Mouse (Mus musculus) stomach, embryonic 15.5 days (tissue): ENCODE measurements around the gene Tmem56. TPM values are rescaled to one million over a fixed set of nuclear protein-coding genes. Genes with fewer than 3 reads are reported as not detected.

Experiments
- ATAC-seq: fragments of 200-750 bp; cut with Nextera tagmentation; 2 replicates; pipeline ENCODE4 v1.8.0; 2017; ENCODE audit warnings: low read depth, moderate number of reproducible peaks, moderate TSS enrichment; ENCODE audit not compliant: insufficient read depth, low FRiP score
- H3K27ac ChIP-seq: fragments of 300-500 bp; sonication (generic); 2 replicates; pipeline ENCODE4 v1.5.1; 2015; ENCODE audit warnings: mild to moderate bottlenecking, inconsistent platforms
- H3K27me3 ChIP-seq: fragments of 300-500 bp; sonication (generic); replicated peaks from 2 replicates; pipeline ENCODE4 v1.6.1; 2015; ENCODE audit warnings: inconsistent platforms
- H3K36me3 ChIP-seq: fragments of 300-500 bp; sonication (generic); 2 replicates; pipeline ENCODE4 v1.6.1; 2015; ENCODE audit warnings: inconsistent platforms
- H3K4me1 ChIP-seq: fragments of 300-500 bp; sonication (generic); 2 replicates; pipeline ENCODE4 v1.6.1; 2015; ENCODE audit warnings: inconsistent platforms
- H3K4me2 ChIP-seq: fragments of 300-500 bp; sonication (generic); 2 replicates; pipeline ENCODE4 v1.6.1; 2015; ENCODE audit warnings: mild to moderate bottlenecking, inconsistent platforms
- H3K4me3 ChIP-seq: fragments of 300-500 bp; sonication (generic); replicated peaks from 2 replicates; pipeline ENCODE4 v1.5.1; 2015; ENCODE audit warnings: inconsistent platforms
- H3K9ac ChIP-seq: fragments of 300-500 bp; sonication (generic); 2 replicates; pipeline ENCODE4 v1.6.1; 2015; ENCODE audit warnings: inconsistent platforms
- H3K9me3 ChIP-seq: fragments of 300-500 bp; sonication (generic); 2 replicates; pipeline ENCODE4 v1.6.1; 2016; ENCODE audit warnings: inconsistent platforms
- WGBS: fragments of 180-500 bp; shearing (Covaris S2); methylation state at CpG from one replicate; pipeline ENCODE4 v1.1.7; 2015; 5-methylcytosine and 5-hydroxymethylcytosine counted together
- polyA plus RNA-seq: library from polyadenylated mRNA; unstranded; fragments of >200 nt; fragmentation: Nextera tagmentation; extraction: Ambion mirVana; gene quantifications from 2 replicates; pipeline ENCODE4 v1.2.1, GENCODE M21; 2015

The Tmem56 gene
- polyA plus RNA-seq, 1 experiment from 2014 or later, result 2.7 TPM

DNA sequence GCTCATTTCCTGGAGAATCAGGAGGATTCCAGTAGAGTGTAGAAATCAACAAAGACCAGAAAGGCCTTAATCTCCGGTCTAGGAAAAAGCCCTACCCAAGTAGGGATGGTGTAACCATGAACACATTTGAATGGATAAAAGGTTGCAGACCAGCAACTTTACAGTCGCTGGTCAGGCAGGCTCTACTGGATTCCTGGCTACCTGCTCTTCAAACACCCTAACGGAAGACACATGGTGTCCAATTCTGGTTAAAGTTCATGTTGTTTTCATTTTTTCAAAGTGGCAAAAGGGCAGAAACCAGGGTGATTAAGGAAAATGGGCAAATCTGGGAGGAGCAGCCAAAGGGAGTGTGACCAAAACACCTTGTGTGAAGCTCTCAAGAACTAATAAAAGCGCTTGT lies 5.9 kb downstream of the Tmem56 start:
- no peak overlapping the region for H3K4me3 ChIP-seq
- H3K27me3 ChIP-seq, result no peaks in the 10 kb centered on the region
- H3K4me2 ChIP-seq, result no peak overlapping the region
- no peaks in the 10 kb centered on the region for H3K9me3 ChIP-seq
- no peaks in the 10 kb centered on the region for H3K4me1 ChIP-seq
- no peak for ATAC-seq
- no peak overlapping the region for H3K27ac ChIP-seq
- no peaks in the 10 kb centered on the region for H3K36me3 ChIP-seq
- no peak overlapping the region for H3K9ac ChIP-seq
- WGBS, result 75% methylated on average over 4 of the region's 4 CpGs

DNA sequence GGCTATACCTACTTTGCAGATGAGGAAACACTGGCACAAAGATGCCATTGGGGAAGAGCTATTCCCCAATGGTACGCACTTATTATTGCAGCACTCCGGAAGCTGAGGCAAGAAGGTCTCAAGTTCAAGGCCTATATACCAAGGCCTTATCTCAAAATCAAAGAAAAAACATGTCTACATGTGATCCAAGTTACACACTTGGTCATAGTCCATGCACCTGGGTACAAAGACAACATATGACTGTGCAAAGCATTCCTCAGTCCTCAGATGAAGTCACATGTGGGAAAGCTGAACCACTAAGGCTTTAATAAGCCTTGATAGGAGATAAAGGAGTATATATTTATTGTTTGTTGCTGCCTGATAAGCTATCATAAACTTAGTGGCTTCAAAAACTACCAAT lies 8.9 kb downstream of the Tmem56 start:
- ATAC-seq, result no peak
- Histone ChIP-seq H3K4me1 (no peaks in the 10 kb centered on the region), H3K9ac (no peak overlapping the region), H3K27ac (no peak overlapping the region), H3K36me3 (no peaks in the 10 kb centered on the region), H3K4me3 (no peak overlapping the region), H3K9me3 (no peaks in the 10 kb centered on the region), H3K4me2 (no peak overlapping the region), H3K27me3 (no peaks in the 10 kb centered on the region)
- 95% methylated on average over 2 of the region's 2 CpGs for WGBS

DNA sequence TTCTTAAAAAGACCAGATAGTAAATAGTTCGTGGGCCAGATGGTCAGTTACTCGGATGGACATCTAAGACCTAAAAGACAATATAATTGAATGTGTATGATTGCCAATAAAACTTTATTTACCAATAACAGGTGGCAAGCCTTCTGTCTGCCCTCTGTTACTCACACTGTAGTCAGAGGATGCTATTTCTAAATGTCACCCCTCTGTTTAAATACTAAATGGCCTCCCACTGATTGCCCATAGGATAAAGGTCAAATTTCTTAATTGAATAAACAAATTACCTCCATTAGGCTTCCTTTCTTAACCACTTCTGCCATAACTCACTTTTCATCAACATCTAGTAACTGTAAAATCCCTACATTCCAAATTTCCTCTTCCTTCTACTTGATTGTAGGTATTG lies 10.3 kb downstream of the Tmem56 start:
- H3K4me2 ChIP-seq, result no peak overlapping the region

DNA sequence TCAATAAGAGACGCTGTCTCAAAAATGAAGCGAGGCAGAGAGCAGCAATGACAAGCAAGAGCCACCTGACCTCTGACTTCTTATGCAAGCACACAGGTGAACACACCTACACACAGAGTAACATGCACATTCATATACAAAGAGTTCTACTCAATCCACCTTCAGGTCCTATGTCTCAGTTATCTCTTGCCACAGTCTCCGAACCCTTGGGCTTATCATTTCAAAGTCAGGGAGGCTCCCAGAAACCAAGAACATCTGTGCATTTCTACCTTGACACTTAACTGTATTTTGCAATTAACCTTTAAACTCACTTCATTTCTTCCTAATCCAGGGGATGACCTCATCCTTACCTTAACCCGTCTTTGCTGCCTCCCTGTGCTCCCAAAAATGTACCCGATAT lies 15.6 kb downstream of the Tmem56 start:
- Histone ChIP-seq H3K9me3 (no peaks in the 10 kb centered on the region), H3K4me1 (peaks cover under 1% of the 10 kb centered on the region), H3K27ac (no peak overlapping the region), H3K9ac (no peak overlapping the region), H3K27me3 (peaks cover 14% of the 10 kb centered on the region), H3K4me2 (no peak overlapping the region), H3K4me3 (no peak overlapping the region), H3K36me3 (no peaks in the 10 kb centered on the region)
- no peak for ATAC-seq
- WGBS, result 74% methylated on average over 5 of the region's 5 CpGs

More for the DNA sequence above, 10.3 kb downstream of the Tmem56 start:
- Histone ChIP-seq H3K9ac (no peak overlapping the region), H3K4me3 (no peak overlapping the region), H3K9me3 (no peaks in the 10 kb centered on the region), H3K27ac (no peak overlapping the region), H3K27me3 (no peaks in the 10 kb centered on the region), H3K4me1 (no peaks in the 10 kb centered on the region), H3K36me3 (no peaks in the 10 kb centered on the region)
- no peak for ATAC-seq
- WGBS, result 81% methylated on average over 2 of the region's 2 CpGs

DNA sequence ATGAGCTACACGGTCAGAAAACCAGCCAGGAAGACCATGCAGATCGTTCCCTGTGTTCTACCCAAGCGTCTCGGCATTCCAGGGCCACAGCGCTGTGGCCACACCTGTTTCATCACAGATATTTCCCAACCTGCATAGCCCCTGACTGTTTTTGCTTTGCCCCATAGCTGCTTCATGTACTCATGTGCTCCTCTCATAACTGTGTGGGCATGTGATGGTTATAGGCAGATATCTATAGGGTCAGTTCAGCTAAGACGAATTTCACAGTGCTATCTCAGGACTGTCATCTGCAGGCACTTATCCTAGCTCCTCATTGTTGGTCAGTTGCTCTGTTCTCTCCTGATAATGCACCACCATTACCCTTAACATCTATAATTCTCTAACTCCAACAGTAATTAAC lies 18.7 kb downstream of the Tmem56 start:
- Histone ChIP-seq H3K9me3 (no peaks in the 10 kb centered on the region), H3K9ac (no peak overlapping the region), H3K36me3 (no peaks in the 10 kb centered on the region), H3K4me1 (peaks cover 5% of the 10 kb centered on the region), H3K4me3 (no peak overlapping the region), H3K4me2 (no peak overlapping the region), H3K27ac (no peak overlapping the region), H3K27me3 (peaks cover 30% of the 10 kb centered on the region)
- no peak; the same call in 1 of the 2 replicates for ATAC-seq
- WGBS, result 61% methylated on average over 6 of the region's 6 CpGs

DNA sequence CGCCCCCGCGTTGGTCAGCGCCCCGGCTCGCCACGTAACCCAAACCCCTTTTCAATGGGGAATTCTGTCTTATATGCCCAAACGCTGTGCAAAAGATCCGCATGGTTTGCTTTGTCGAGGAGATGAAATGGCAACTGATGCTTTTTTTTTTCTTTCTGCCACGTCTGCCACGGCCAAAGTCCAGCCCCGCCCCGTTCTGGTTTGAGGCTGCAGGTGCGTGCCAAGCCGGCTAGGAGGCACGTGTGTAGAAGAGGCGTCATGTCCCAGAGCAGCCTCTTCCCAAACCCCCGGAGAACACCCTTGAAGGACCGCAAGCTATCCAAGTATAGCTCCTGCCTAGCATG lies 19.7 kb downstream of the Tmem56 start:
- Histone ChIP-seq H3K9ac (peak overlapping the region; percentile 47; the same call in 1 of the 2 replicates), H3K27me3 (peaks cover 30% of the 10 kb centered on the region), H3K4me3 (peak overlapping the region; percentile 66), H3K4me2 (peak overlapping the region; percentile 98), H3K4me1 (peaks cover 5% of the 10 kb centered on the region), H3K36me3 (no peaks in the 10 kb centered on the region), H3K27ac (peak overlapping the region; percentile 53; the same call in 1 of the 2 replicates), H3K9me3 (no peaks in the 10 kb centered on the region)
- 1% methylated on average over 20 of the region's 20 CpGs for WGBS
- ATAC-seq, result peak; percentile 65

DNA sequence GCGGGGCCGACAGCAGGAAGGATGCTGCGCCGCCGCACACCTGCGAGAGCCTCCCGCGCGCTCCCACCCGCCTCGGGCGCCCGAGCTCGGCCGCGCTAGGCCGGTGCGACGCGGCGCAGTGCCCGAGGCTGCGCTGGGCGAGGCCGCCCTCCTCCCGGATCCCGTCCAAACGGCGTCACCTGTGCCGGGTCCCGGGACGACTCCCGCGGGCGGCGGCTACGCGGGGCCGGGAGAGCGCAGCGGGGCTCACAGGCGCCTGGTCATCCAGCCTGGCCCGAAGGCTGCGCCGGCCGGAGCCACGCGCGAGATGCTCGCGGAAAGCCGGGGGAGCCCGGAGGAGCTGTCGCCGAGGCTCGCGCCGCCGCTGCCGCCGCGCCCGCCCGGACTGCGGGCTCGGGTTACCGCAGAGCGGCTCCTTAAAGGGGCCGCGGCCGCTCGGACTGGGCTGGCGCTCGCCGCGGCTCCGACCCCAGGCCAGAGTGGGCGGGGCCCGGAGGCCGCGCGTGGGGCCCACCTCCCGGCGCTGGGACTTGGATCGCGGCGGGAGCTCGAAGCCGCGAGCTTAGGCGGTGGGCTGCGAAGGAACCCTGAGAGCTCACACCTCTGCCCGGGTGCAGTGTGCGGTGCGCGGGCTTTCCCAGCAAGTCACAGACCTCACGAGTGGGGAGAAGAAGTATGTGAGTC lies 20.2 kb downstream of the Tmem56 start:
- H3K27me3 ChIP-seq, result peaks cover 30% of the 10 kb centered on the region
- WGBS, result under 1% methylated on average over 84 of the region's 97 CpGs
- ATAC-seq, result peak; percentile 86
- H3K27ac ChIP-seq, result peak overlapping the region; percentile 53; the same call in 1 of the 2 replicates
- peak overlapping the region; percentile 98 for H3K4me2 ChIP-seq
- H3K4me1 ChIP-seq, result peaks cover 5% of the 10 kb centered on the region
- H3K9me3 ChIP-seq, result no peaks in the 10 kb centered on the region
- no peaks in the 10 kb centered on the region for H3K36me3 ChIP-seq
- H3K4me3 ChIP-seq, result peak overlapping the region; percentile 66
- peak overlapping the region; percentile 47 for H3K9ac ChIP-seq

DNA sequence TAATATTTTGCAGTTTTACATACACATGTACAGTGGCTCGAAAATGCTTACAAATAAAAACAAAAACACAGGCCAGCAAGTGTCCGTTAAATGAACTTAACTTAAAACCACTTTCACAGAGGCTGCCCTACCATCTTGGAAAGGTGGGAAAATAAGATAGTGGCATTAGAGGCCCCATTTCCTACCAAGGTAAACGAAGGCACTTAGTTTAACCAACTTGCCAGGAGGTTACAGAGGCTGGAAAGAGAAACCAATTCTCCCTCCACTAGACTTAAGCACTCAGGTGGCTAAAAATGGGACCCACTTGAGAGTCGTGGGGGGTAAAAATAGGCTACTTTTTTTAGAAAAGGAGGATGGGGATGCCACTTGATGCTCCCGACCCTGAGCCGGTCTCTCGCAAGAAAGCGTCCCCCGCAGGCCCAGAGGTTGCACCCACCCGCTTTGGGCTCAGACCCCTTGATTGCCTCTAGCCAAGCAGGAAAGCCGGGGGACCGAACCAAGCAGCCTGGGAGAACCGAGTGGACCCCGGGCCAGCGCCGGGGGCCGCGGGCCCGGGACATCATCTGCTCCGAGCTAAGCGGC lies 20.9 kb downstream of the Tmem56 start:
- no peak overlapping the region for H3K27ac ChIP-seq

DNA sequence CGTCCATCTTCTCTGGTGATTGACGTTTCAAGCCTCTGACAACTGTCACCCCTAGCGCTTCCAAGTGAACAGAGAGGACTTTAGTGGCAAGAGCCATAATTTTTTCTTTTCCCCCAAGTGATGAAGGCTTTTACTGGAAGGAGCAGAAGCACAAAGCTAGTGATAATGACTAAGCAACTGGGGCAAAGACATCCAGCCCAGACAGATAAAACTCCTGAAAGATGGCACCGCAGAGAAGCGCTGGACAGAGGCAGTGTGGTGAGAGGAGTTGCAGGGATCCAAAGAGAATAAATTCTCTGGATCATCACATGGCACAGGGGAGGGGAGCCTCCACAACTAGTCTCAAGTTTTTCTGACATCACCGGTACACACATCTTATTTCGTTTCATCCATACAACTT lies 21.6 kb downstream of the Tmem56 start:
- ATAC-seq, result no peak
- Histone ChIP-seq H3K36me3 (no peaks in the 10 kb centered on the region), H3K27me3 (peaks cover 30% of the 10 kb centered on the region), H3K9ac (no peak overlapping the region), H3K4me2 (no peak overlapping the region), H3K4me3 (no peak overlapping the region), H3K9me3 (no peaks in the 10 kb centered on the region), H3K4me1 (peaks cover 5% of the 10 kb centered on the region), H3K27ac (no peak overlapping the region)
- 73% methylated on average over 7 of the region's 7 CpGs for WGBS

More for the DNA sequence above, 20.9 kb downstream of the Tmem56 start:
- peak overlapping the region; percentile 66 for H3K4me3 ChIP-seq
- 12% methylated on average over 21 of the region's 21 CpGs for WGBS
- no peaks in the 10 kb centered on the region for H3K36me3 ChIP-seq
- H3K27me3 ChIP-seq, result peaks cover 30% of the 10 kb centered on the region
- peak overlapping the region; percentile 47; the same call in 1 of the 2 replicates for H3K9ac ChIP-seq
- H3K9me3 ChIP-seq, result no peaks in the 10 kb centered on the region
- no peak for ATAC-seq
- peak overlapping the region; percentile 98 for H3K4me2 ChIP-seq
- H3K4me1 ChIP-seq, result peaks cover 5% of the 10 kb centered on the region

DNA sequence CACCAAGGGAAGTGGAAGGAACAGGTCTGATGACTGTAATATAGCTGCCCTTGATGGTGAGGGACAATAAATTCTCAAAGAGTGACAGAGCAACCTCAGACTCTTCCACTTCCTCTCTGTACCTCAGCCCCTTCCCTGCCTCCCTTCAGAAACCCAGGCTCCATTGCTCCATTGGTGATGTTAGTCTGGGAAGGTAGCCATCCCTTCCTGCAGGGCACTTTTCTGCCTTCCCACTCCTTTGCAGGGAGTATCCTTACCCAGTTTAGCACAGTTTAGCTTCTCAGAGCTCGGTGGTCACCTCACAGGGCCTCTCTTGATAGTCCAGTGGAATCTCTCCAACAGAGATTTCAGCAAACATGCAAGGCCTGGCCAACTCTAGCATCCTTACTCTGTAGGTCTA lies 22.1 kb downstream of the Tmem56 start:
- ATAC-seq, result no peak
- WGBS, result 78% methylated on average over 1 of the region's 1 CpGs
- H3K36me3 ChIP-seq, result no peaks in the 10 kb centered on the region
- no peaks in the 10 kb centered on the region for H3K9me3 ChIP-seq
- H3K9ac ChIP-seq, result no peak overlapping the region
- H3K4me1 ChIP-seq, result peaks cover 5% of the 10 kb centered on the region
- H3K27me3 ChIP-seq, result peaks cover 30% of the 10 kb centered on the region
- no peak overlapping the region for H3K4me2 ChIP-seq
- H3K27ac ChIP-seq, result no peak overlapping the region
- no peak overlapping the region for H3K4me3 ChIP-seq

DNA sequence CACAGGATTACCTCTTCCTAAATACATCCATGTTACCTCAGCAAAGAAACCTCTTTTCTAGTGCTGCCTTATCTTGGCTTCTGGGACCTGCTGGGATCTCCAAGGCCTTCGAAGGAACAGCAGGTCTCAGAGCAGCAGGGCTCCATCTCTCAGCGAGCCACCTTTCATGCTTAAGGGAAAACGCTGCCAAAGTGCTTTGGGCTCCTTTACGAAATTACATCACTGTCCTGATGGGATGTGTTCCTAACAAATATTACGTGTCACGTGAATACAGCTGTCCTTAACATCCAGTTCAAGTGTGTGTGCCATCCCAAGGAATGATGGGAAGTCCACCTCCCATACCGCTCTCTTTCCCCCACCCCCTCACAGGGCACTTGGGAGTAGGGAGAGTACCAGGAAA lies 22.9 kb downstream of the Tmem56 start:
- ATAC-seq, result no peak
- H3K4me1 ChIP-seq, result peaks cover 5% of the 10 kb centered on the region
- no peak overlapping the region for H3K9ac ChIP-seq
- H3K36me3 ChIP-seq, result no peaks in the 10 kb centered on the region
- no peaks in the 10 kb centered on the region for H3K9me3 ChIP-seq
- 79% methylated on average over 7 of the region's 7 CpGs for WGBS
- H3K4me3 ChIP-seq, result no peak overlapping the region
- no peak overlapping the region for H3K4me2 ChIP-seq
- H3K27me3 ChIP-seq, result peaks cover 30% of the 10 kb centered on the region
- no peak overlapping the region for H3K27ac ChIP-seq

DNA sequence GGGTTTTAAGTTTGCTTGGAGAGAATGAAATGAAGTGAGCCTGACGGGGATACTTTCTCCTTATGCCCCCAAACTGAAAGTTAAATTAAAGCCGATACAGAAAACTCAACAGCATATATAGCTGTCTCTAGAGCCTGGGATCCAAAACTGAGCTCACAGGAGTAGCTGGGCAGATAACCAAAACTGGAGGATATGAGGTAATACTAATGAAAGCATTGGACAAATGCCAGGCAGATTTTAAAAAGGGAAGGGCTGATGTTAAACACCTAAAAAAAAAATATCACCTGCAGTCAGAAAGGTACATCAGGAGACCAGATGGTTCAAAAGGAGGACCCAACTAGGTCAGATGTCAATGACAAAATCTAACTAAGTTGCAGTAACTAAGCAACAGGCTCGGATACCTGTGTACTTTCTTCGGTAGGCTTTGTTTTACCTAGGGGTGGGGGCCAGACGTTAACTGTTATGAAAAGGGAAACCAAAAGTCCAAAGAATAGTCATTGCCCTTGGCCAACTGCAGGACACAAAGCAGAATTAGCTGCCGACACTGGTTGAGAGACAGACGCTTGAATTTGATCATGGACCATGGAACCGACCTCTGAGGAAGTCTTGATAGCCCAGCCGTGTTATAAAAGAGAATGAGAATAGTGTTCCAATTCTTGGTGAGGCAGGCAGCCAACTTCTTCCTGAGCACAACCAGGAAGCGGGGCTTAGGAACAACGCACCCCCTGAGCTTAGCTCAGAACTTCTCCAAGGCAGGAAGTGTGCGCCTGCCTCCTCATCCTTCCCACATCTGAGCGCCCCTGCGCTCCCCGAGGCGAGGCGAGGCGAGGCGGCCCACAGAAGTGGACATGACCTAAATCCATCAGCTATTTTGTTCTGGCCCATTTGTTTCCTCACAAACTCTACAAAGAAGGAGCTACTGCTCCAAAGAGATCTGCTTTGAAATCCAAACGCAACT lies 24.1 kb downstream of the Tmem56 start:
- WGBS, result 71% methylated on average over 20 of the region's 20 CpGs
- no peak overlapping the region for H3K9ac ChIP-seq
- no peak overlapping the region for H3K4me3 ChIP-seq
- H3K36me3 ChIP-seq, result no peaks in the 10 kb centered on the region
- H3K27ac ChIP-seq, result no peak overlapping the region
- H3K27me3 ChIP-seq, result peaks cover 24% of the 10 kb centered on the region
- peaks cover 5% of the 10 kb centered on the region for H3K4me1 ChIP-seq
- no peaks in the 10 kb centered on the region for H3K9me3 ChIP-seq
- no peak for ATAC-seq
- H3K4me2 ChIP-seq, result no peak overlapping the region
